Mouse (Mus musculus) bone marrow, adult 2 months (tissue): ENCODE measurements around the gene Fam107a. TPM values are rescaled to one million over a fixed set of nuclear protein-coding genes. Genes with fewer than 3 reads are reported as not detected.

Experiments
- H3K27ac ChIP-seq: fragments of 200-500 bp; 2 replicates; pipeline ENCODE4 v1.5.1; 2012; ENCODE audit warnings: low read depth, mild to moderate bottlenecking, control low read depth, inconsistent platforms, low read length; ENCODE audit not compliant: control insufficient read depth, poor library complexity, insufficient read depth
- H3K4me1 ChIP-seq: fragments of 200-500 bp; 2 replicates; pipeline ENCODE4 v1.6.1; 2011; ENCODE audit warnings: low read length; ENCODE audit not compliant: control insufficient read depth, insufficient read depth
- H3K4me3 ChIP-seq: fragments of 200-500 bp; replicated peaks from 2 replicates; pipeline ENCODE3; 2011; ENCODE audit warnings: mild to moderate bottlenecking, low read depth, low read length, control low read depth; ENCODE audit not compliant: control insufficient read depth
- CTCF ChIP-seq: fragments of 200-500 bp; IDR thresholded peaks from 2 replicates; pipeline ENCODE4 v1.5.1; 2011; ENCODE audit warnings: low read length, control low read depth; ENCODE audit not compliant: control insufficient read depth, insufficient read depth
- POLR2A ChIP-seq: fragments of 200-500 bp; IDR thresholded peaks from 2 replicates; pipeline ENCODE4 v1.6.1; 2011; ENCODE audit warnings: low read depth, mild to moderate bottlenecking, control low read depth, low read length, borderline replicate concordance; ENCODE audit not compliant: control insufficient read depth
- WGBS: fragments of 180-500 bp; shearing (Covaris S2); methylation state at CpG from one replicate; pipeline ENCODE4 v1.1.7; 2018; 5-methylcytosine and 5-hydroxymethylcytosine counted together
- polyA plus RNA-seq: library from polyadenylated mRNA; stranded (reverse); fragments of >200 nt; gene quantifications from 2 replicates; pipeline ENCODE4 v1.2.4, GENCODE M21; 2011; ENCODE audit warnings: low replicate concordance; ENCODE audit not compliant: missing spikeins, insufficient read depth, insufficient read length

The Fam107a gene
- polyA plus RNA-seq, 1 experiment: 1.9 TPM

DNA sequence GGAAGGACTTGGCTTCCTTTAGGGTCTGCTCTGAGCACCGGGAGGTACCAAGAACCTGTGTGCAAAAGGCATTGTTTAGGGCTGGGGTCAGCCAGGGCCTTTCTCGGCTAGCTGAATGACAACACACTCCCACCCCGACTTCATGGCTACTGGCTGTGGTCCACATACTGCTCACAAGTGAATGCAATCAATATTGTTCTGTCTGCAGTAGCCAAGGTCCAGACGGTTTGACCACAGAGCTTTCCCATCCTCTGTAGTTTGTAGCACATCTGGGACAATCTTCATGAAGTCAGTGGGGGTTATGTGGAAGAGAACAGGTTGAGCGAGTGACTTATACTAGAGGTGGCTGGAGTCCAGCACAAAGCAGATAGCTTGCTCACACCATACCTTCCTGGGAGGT, 60.9 kb downstream of the Fam107a start:
- Histone ChIP-seq H3K4me3 (no peak overlapping the region), H3K4me1 (no peaks in the 10 kb centered on the region; the same call in 1 of the 2 replicates), H3K27ac (no peak overlapping the region)
- 81% methylated on average over 5 of the region's 5 CpGs for WGBS
- no peak for TF ChIP-seq CTCF
- no peak for TF ChIP-seq POLR2A

DNA sequence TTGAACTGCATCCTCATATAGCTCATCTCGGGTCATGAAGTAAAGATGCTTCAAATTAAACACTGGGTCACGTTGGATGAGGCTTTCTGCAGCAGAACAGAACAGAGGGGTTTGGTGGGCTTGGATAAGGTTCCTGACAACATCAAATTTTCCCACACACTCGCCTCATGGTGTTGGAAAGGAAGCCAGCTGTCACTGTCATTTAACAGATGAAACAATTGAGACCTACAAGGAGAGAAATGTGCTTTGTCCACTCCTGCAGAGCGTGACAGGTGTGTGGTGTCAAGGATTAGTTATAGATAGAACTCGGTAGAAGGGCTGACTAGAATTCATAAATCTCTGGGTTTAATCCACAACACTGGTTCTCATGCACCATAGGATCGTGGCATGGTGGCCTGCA, 61.8 kb downstream of the Fam107a start:
- no peak overlapping the region for H3K4me3 ChIP-seq
- WGBS: 69% methylated on average over 6 of the region's 6 CpGs
- TF ChIP-seq POLR2A (no peak), CTCF (no peak)
- H3K4me1 ChIP-seq: no peaks in the 10 kb centered on the region; the same call in 1 of the 2 replicates
- no peak overlapping the region for H3K27ac ChIP-seq

- Histone ChIP-seq H3K4me3 (no peak overlapping the region), H3K27ac (no peak overlapping the region), H3K4me1 (no peaks in the 10 kb centered on the region; the same call in 1 of the 2 replicates)
- TF ChIP-seq POLR2A (no peak), CTCF (no peak)
- 43% methylated on average over 7 of the region's 7 CpGs for WGBS
Measured at GRCm38 (mm10) chr14:8255076-8255729, 62.6 kb downstream of the Fam107a start.

- no peak overlapping the region for H3K27ac ChIP-seq
- TF ChIP-seq CTCF: no peak
- TF ChIP-seq POLR2A: no peak
- no peaks in the 10 kb centered on the region for H3K4me1 ChIP-seq
- WGBS: 87% methylated on average over 8 of the region's 8 CpGs
- no peak overlapping the region for H3K4me3 ChIP-seq
Measured at GRCm38 (mm10) chr14:8251330-8251885, 66.4 kb downstream of the Fam107a start.

GRCm38 (mm10) chr14:8250141-8250871, 67.5 kb downstream of the Fam107a start:
- TF ChIP-seq CTCF: no peak
- no peaks in the 10 kb centered on the region for H3K4me1 ChIP-seq
- WGBS: 85% methylated on average over 9 of the region's 9 CpGs
- no peak overlapping the region for H3K27ac ChIP-seq
- no peak overlapping the region for H3K4me3 ChIP-seq

- TF ChIP-seq POLR2A: no peak
- TF ChIP-seq CTCF: no peak
- WGBS: 72% methylated on average over 1 of the region's 1 CpGs
- Histone ChIP-seq H3K27ac (no peak overlapping the region), H3K4me1 (no peaks in the 10 kb centered on the region), H3K4me3 (no peak overlapping the region)
Measured at GRCm38 (mm10) chr14:8249206-8249605, 68.6 kb downstream of the Fam107a start.

DNA sequence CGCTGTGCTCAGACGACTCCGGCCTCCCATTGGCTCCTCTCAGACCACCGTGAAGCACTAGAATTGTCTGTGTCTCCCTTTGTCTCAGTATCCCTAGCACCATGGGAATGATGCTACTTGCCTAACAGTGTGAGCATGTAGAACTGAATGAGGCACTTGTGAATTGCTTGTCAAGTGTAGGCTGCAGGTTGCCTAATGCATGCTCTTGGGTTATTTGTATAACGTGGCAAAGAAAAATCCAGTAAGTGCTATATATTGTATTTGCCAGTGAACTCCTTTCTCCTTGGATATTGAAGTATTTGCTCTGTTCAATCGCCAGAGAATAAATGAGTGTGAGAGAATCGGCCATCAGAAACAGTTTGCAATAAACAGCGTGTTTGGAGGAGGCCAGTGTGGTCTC, 70.9 kb downstream of the Fam107a start:
- Histone ChIP-seq H3K4me3 (no peak overlapping the region), H3K27ac (no peak overlapping the region), H3K4me1 (no peaks in the 10 kb centered on the region)
- no peak for TF ChIP-seq CTCF
- no peak for TF ChIP-seq POLR2A
- WGBS: 85% methylated on average over 8 of the region's 8 CpGs

Other genes with a start within 250 kb of the Fam107a start
- 10.6 and 20.7 TPM in 2 replicates for gene Rpp14, start 237.7 kb downstream of the Fam107a start, polyA plus RNA-seq
- 7.1 and 21.9 TPM in 2 replicates for gene Pxk, start 219.8 kb downstream of the Fam107a start, polyA plus RNA-seq
- gene Pdhb, start 145.0 kb downstream of the Fam107a start, polyA plus RNA-seq: 60.0 and 77.9 TPM in 2 replicates
- gene Kctd6, start 103.9 kb downstream of the Fam107a start, polyA plus RNA-seq: 6.8 and 7.7 TPM in 2 replicates
- gene Acox2, start 58.7 kb downstream of the Fam107a start, polyA plus RNA-seq: 4.8 TPM in 1 of 2 replicates, not detected in the other
- gene Oit1, start 60.7 kb upstream of the Fam107a start, polyA plus RNA-seq: not detected in 2 replicates